Mouse (Mus musculus) ovary, adult 18-20 months (tissue): ENCODE data around the gene Emc1.
A peak's percentile ranks its signal among the peaks of the same experiment; 100 is the strongest.
"Not testable (repeated sequence)": the region's sequence is repeated elsewhere in the genome, so short reads cannot be mapped to it uniquely, and the experiment has no call there.

Source experiments
- DNase-seq: peaks from one replicate; pipeline ENCODE4 v3.0.0; 2022; ENCODE audit warnings: low spot score, mixed read lengths

The Emc1 gene

DNA sequence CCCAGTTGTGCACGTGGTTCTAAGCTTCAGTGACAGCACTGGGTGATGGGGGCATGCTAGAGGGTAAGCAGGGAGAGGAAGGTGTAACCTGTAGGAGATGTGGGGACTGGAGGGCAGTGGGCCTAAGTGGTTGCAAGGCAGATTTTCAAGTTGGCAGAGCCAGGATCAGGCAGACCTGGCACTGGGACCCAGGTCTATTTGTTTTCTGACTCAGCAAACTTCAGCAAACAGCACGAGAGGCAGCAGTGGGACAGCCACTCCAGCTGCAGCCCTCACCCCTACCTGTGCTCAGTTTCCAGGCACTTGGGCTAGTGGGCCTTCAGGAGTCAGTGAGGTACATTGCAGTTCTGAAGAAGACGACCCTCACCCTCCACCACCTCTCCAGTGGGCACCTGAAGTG is 4.8 kb downstream of the Emc1 start:
- DNase-seq, result no peak

DNA sequence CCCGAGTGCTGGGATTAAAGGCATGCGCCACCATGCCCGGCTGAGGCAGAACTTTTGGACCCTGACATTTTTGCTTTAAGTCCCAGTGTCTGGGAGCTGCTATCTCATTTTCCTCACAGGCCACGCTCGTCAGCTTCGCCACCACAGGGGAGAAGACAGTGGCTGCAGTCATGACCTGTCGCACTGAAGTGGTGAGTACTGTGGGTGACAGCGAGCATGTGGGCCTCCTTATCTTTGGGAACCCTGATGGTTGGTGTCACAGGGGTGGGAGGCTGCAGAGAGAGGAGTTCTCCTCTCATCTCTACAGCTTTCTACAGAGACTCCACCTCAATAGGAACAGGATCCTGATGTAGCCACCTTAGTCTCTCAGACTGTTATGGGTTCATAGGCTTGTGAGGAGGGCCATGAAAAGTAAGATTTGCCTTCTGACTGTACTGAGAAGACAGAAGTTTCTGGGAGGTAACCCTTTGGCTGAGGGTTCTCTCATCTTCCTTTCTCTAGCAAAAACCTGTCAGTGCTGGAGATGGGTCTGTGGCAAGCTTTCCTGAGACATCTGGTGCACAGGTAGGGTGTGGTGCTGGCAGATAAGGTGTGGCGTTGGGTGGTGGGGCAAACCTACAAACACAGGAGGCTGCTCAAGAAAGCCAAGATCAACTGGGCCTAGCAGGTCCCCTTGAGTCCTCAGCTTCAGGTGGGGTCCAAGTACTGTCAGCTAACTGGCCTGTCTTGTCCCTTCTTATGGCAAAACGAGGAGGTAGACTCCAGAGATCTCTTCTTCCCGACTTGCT is 8.6 kb downstream of the Emc1 start:
- DNase-seq, result no peak

- DNase-seq, result no peak
Measured at GRCm38 (mm10) chr4:139367336-139367735, 14.9 kb downstream of the Emc1 start.

GRCm38 (mm10) chr4:139368038-139368437 is 15.7 kb downstream of the Emc1 start:
- no peak for DNase-seq

- DNase-seq, result no peak
Measured at GRCm38 (mm10) chr4:139373130-139373529, 20.7 kb downstream of the Emc1 start.

GRCm38 (mm10) chr4:139373531-139373930 is 21.1 kb downstream of the Emc1 start:
- DNase-seq, result no peak

DNA sequence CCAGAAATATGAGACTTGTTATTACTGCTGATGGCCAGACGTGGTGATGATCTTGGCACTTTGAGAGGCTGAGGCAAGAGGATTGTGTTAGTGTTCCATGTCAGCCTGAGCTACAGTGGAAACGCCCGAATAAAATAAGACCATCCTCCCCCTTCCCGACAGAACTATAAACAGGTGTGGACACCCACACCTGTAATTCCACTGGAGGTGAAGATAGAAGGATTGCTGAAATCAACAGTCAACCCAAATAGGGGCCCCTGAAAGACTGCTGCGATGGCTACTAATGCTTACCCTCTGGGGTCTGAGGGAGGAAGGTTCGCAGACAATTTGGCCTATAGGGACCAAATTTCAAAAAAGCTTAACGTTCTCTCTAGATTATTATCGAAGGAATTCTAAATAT is 27.3 kb downstream of the Emc1 start:
- no peak for DNase-seq

GRCm38 (mm10) chr4:139380207-139380748 is 27.9 kb downstream of the Emc1 start:
- peak; percentile 99 for DNase-seq

DNA sequence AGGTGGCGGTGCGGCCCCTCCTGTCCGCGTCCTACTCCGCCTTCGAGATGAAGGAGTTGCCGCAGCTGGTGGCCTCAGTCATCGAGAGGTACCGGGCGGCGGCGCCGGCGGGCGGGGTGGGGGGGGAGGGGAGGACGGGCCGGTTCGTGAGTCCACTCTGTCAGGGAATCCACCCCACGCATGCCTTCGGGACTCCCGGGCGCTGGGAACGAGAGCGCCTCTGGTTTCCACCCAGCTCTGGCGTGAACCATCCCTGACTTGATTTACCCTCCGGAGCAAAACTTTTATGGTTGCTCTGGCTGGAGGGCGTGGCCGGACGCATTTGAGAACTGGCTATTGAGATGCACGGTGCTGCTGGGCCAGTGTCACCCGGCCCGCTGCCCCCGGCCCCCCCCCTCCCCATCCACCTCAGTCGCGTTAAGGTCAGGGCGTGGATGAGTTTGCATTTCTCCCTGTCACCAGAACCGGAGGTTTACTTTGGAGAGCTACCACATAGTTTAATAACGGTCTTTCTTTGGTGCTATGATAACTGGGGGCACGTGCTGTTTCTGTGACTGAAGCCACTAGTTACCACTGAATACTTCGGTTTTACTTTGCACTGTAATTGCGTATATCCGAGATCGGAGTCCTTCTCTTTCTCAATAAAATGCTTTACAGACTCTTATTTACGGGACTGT is 28.5 kb downstream of the Emc1 start:
- DNase-seq, result no peak

- no peak for DNase-seq
Measured at GRCm38 (mm10) chr4:139381452-139381845, 29.1 kb downstream of the Emc1 start.

DNA sequence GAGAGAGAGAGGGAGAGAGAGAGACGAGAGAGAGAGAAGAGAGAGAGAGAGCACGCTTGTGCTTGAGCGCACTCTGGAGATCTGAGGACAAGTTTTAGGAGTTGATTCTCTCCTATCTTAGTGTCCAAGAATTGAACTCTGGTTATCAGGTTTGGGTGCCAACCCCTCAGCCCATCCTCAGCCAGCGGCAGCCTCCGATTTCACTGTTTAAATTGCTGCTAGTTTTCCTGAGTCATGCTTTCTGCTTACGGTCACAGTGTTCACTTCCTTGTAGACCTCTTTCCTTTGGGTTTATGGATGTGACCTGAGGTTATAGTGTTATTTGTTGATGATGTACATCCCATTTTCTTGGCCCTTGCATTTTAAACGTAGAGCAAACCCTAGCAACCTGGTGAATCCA is 29.8 kb downstream of the Emc1 start:
- no peak for DNase-seq

GRCm38 (mm10) chr4:139385841-139386240 is 33.5 kb downstream of the Emc1 start:
- DNase-seq, result not testable (repeated sequence)

DNA sequence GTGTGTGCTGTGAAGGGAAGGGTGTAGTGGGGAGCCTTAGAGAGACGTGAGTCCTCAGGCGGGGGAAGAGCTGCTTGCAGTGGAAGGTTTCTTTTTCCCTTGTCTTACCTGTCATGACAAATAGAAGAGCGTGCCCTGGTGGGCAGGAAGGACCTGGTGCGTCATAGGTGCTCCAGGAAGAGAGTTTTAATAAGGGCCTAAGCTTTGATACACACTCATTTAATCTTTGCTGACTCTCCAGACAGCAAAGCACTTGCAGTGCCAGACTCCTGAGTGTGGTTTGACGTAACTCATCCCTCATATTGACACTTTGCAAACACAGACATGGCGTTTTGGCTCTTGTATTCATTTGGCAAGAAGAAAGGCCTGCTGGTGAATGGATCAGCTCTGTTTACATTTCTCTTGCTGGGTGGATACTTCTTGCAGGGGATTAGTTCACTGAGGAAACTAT is 34.5 kb downstream of the Emc1 start:
- DNase-seq, result peak; percentile 7

DNA sequence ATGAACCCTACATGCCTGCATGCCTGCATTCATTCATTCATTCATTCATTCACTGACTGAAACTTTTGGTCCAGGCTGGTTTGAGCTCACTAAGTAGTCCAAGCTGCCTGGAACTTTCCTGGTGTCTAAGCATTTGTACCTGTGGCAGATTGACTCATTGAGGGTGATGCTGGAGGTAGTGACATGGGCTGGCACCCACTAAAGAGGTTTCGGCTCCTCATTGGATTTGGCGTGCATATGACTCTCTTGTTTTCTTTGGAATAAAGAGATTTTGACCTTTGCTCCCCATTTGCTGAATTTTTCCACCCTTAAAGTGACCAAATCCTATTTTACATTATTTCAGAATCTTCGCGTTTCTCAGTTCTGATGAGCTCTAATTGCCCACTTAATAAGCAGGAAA is 37.2 kb downstream of the Emc1 start:
- DNase-seq, result no peak

DNA sequence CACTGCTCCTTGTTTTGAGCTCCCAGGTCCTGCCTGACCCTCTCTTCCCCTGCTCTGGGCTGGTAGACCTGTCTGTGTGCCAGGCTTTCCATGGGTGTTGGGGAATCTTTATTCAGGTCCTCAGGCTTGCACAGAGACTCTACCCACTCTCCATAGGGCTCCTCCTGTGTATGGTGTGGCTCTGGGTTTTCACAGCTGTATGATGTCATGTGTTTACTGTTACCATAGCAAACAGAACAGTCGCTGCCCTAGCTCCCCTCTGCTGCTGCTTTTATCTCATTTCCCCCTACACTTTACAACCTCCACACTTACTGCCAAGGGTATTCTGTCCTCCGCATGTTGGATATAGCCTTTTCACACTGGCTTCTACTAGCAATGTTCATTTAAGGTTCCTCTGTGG is 43.0 kb downstream of the Emc1 start:
- no peak for DNase-seq

DNA sequence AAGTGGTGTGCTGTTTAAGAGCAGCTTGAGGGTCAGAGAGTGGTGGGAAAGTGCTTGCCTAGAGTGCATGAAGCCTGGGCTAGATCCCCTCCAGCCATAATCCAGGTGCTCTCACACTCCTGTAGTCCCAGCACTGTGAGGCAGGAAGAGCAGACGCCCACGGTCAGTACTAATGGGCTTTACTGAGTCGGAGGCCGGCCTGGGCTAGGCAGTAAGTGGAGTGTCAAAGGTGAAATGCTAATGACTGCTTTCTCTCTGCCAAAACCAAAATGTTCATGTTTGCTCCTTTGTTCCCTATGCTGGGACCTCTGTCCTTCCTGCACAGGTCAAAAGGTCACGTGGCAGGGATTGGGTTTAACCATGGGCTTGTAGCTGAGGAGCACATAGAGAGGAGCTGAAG is 48.1 kb downstream of the Emc1 start:
- DNase-seq, result no peak

- DNase-seq, result no peak
Measured at GRCm38 (mm10) chr4:139403214-139403613, 50.8 kb downstream of the Emc1 start.

- DNase-seq, result peak; percentile 30
Measured at GRCm38 (mm10) chr4:139411351-139411750, 59.0 kb downstream of the Emc1 start.

GRCm38 (mm10) chr4:139417868-139418267 is 65.5 kb downstream of the Emc1 start:
- no peak for DNase-seq

DNA sequence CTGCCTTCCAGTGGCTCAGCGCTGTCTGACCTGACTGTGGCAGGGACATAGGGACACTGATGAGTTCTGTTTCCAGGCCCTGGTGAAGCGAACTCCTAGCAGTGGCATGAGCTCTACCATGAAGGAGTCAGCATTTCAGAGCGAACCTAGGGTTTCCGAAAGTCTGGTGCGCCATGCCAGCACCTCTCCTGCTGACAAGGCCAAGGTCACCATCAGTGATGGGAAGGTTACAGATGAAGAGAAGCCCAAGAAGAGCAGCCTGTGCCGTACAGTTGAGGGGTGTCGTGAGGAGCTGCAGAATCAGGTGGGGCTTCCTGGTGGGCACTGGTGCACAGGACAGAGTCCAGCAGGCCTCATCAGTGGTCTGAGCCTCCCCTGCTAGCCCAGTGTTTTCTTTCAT is 69.2 kb downstream of the Emc1 start:
- no peak for DNase-seq

- no peak for DNase-seq
Measured at GRCm38 (mm10) chr4:139422409-139422808, 70.0 kb downstream of the Emc1 start.

GRCm38 (mm10) chr4:139423270-139423669 is 70.9 kb downstream of the Emc1 start:
- no peak for DNase-seq
